Mouse (Mus musculus) Patski (cell line): Measurements from ENCODE around the gene Nr1d1. TPM values are rescaled to one million over a fixed set of nuclear protein-coding genes. Genes with fewer than 3 reads are reported as not detected.

Source experiments
- ATAC-seq: fragments of 100-300 bp; one replicate; pipeline ENCODE4 v1.8.0; 2021
- CTCF ChIA-PET: fragments of 350-600 bp; sonication (Branson Sonifier 250); formaldehyde crosslinking; loops from one replicate; lab custom pipeline; 2022; ENCODE audit warnings: inconsistent platforms; lab: Charles Lee
- POLR2A ChIA-PET: fragments of 350-600 bp; sonication (Branson Sonifier 250); formaldehyde crosslinking; loops from one replicate; lab custom pipeline; 2022; ENCODE audit warnings: antibody characterized with exemption, inconsistent platforms; lab: Charles Lee
- DNase-seq: peaks from one replicate; pipeline ENCODE4 v3.0.0-alpha.2; 2011; ENCODE audit warnings: low read depth, low spot score
- H3K27me3 ChIP-seq: fragments of 371-371 bp; one replicate; pipeline ENCODE4 v1.5.1; 2021
- CTCF ChIP-seq: fragments of 100-300 bp; IDR thresholded peaks from one replicate; pipeline ENCODE4 v1.5.1; 2021
- in situ Hi-C: fragments of 300-500 bp; cut with MboI; formaldehyde crosslinking; loops from 3 replicates; pipeline ENCODE4 v1.11.1; 2018; ENCODE audit warnings: low pct_unique_long_range_greater_than_20kb, mixed read lengths
- polyA plus RNA-seq: library from polyadenylated mRNA; unstranded; gene quantifications from one replicate; pipeline ENCODE4 v1.2.3, GENCODE M21; 2021

Gene Nr1d1
- polyA plus RNA-seq, 1 experiment from 2014 or later, result 37.2 TPM

DNA sequence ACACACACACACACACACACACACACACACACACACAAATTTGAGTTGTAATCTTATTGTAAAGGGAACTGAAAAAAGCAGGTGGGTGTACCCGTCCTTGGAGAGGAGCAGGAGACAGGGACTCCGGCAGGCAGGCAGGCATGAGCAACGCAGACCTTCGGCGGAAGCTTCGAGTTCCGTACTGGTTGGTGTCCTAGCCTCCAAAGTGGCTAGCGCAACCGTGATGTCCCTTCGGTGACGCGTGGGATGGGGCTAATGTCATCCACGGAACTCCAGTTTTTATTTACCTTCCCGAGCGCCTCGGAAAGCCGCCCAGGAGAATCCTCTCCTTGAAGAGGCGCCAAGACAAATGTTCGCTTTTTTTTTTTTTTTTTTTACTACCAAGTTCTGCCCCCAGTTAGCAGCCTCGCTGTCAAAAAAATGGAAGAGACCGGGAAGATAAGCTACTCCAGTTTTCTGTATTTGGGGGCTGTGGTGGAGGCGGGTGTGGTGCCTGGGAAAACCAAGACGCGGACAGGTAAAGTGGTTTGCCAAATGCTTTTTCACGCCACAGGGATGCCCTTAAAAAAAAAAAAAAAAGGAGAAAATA is 14.2 kb upstream of the Nr1d1 start:
- ATAC-seq, result no peak
- no peaks in the 10 kb centered on the region for H3K27me3 ChIP-seq
- no peak for DNase-seq
- no peak for TF ChIP-seq CTCF
- POLR2A ChIA-PET, result interaction anchor here (0.6 to 6.9 kb wide), 7 partner anchors 15 to 151 kb away, joined by 3 to 48 read pairs (median 4); partner anchors contain the start of genes Casc3 and Nr1d1
- CTCF ChIA-PET, result interaction anchor here (0.8 to 5.3 kb wide), 10 partner anchors 14 to 89 kb away, joined by 3 to 74 read pairs (median 6); partner anchors contain the start of genes Csf3 and Nr1d1
- in situ Hi-C loops, result loop anchor here (5.0 kb wide), 1 partner anchor 87 kb away; the partner anchor contains the start of gene Csf3

DNA sequence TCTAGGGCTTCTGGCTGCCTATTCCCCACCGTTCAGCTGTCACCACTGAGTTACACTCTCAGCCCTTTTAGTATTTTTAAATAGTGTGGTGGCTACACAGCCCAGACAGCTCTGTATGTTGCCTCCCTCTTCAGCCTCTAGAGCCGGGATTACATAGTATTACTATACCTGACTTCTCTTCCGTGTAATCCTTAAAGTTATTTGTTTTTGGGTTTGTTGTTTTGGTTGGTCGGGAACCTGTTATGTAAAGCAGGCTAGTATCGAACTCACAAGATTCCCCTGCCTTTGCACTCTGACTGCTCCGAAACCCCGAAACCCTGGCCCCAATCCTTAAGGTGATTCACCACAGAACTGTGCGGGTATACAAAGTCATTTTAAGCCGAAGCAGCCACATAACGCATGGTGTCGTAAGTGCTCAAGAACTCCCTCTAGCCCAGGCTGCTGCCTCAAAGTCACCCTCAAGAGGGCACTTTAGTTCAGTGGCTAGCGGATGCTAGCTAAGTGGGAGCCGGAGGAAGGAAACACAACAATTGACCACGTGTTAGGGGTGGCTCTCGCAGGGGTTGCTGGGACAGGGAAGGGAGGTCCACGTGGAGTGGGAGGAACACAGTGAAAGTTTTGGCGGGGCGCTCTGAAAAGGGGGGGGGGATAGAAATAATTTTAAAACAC is 13.6 kb upstream of the Nr1d1 start:
- peak; percentile 92 for TF ChIP-seq CTCF
- peak; percentile 59 for ATAC-seq
- no peaks in the 10 kb centered on the region for H3K27me3 ChIP-seq
- POLR2A ChIA-PET, result interaction anchor here (0.7 to 6.9 kb wide), 5 partner anchors 15 to 151 kb away, joined by 3 to 48 read pairs (median 5); partner anchors contain the start of genes Nr1d1 and Rapgefl1
- no peak for DNase-seq
- in situ Hi-C loops, result loop anchor here (5.0 kb wide), 1 partner anchor 86 kb away; the partner anchor contains the start of gene Csf3
- CTCF ChIA-PET, result interaction anchor here (0.8 to 5.3 kb wide), 13 partner anchors 14 to 117 kb away, joined by 3 to 74 read pairs (median 5); partner anchors contain the start of genes Csf3 and Nr1d1

DNA sequence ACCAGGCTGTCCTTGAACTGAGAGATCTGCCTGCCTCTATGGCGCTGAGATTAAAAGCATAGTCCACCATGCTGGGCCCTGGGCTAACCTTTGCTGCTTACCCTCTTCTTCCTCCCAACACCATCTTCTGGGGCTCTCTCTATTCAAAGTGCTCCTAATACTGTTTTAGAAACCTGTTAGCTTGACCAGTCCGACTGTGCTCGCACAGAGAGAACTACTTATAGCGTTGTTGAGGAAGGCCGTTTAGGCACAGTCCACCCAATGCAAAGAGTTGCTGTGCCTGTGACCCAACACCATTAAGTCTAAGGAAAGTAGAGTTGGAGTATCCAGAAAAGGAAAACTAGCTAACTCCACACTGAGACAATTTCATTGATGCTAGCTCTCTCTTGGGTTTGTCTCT is 13.0 kb upstream of the Nr1d1 start:
- DNase-seq (no peak), ATAC-seq (no peak)
- ChIA-PET POLR2A (interaction anchor here (0.8 to 6.9 kb wide), 3 partner anchors 15 to 49 kb away, joined by 3 to 48 read pairs (median 4); partner anchors contain the start of genes Nr1d1 and Rapgefl1), CTCF (interaction anchor here (0.8 to 5.3 kb wide), 12 partner anchors 13 to 118 kb away, joined by 3 to 74 read pairs (median 6); partner anchors contain the start of genes Csf3 and Nr1d1)
- in situ Hi-C loops, result loop anchor here (5.0 kb wide), 1 partner anchor 86 kb away; the partner anchor contains the start of gene Csf3
- no peak for TF ChIP-seq CTCF
- H3K27me3 ChIP-seq, result no peaks in the 10 kb centered on the region

DNA sequence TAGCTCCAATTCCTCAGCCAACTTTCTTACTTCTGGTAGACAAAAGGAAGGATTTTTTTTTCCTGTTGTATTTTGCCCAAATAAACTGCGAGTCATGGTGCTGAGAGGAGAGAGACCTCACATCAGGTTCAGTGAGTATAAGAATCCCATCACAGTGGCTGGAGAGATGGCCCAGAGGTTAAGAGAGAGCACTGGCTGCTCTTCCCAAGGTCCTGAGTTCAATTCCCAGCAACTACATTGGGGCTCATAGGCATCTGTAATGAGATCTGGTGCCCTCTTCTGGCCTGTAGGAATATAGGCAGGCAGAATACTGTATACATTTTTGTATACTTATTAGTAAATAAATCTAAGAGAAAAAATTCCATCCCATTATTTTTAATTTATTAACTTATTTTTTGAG is 12.6 kb upstream of the Nr1d1 start:
- in situ Hi-C loops, result loop anchor here (5.0 kb wide), 1 partner anchor 85 kb away; the partner anchor contains the start of gene Csf3

DNA sequence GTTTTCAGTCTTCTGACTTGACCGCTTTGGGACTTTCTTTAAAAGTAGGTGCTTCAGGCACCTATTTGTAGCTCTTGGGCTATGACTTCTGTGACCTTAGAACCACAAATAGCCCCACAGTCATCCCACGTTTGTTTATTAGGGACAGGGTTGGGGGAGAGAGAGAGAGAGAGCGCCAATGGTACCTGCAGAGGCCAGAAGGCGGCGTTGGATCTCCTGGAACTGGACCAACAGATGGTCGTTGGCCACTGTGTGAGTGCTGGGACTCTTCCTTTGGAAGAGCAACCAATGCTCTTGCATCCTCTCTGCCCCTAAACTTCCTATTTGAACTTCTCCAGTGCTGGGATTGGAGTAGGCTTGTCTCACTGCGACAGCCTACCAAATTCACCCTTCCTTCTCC is 12.1 kb upstream of the Nr1d1 start:
- H3K27me3 ChIP-seq, result no peaks in the 10 kb centered on the region
- in situ Hi-C loops, result loop anchor here (5.0 kb wide), 1 partner anchor 85 kb away; the partner anchor contains the start of gene Csf3
- CTCF ChIA-PET, result interaction anchor here (0.6 to 5.3 kb wide), 30 partner anchors 10 to 121 kb away, joined by 3 to 74 read pairs (median 4); partner anchors contain the start of genes Csf3 and Nr1d1
- DNase-seq (no peak), ATAC-seq (no peak)
- TF ChIP-seq CTCF, result no peak
- POLR2A ChIA-PET, result interaction anchor here (0.7 to 6.9 kb wide), 4 partner anchors 14 to 105 kb away, joined by 3 to 48 read pairs (median 7); partner anchors contain the start of genes Nr1d1 and Psmd3

More for the DNA sequence above, 12.6 kb upstream of the Nr1d1 start:
- no peak for ATAC-seq
- ChIA-PET POLR2A (interaction anchor here (0.7 to 6.9 kb wide), 5 partner anchors 14 to 82 kb away, joined by 3 to 48 read pairs (median 4); partner anchors contain the start of genes Nr1d1 and Rapgefl1), CTCF (interaction anchor here (0.8 to 5.3 kb wide), 25 partner anchors 9 to 121 kb away, joined by 3 to 74 read pairs (median 6); partner anchors contain the start of genes Csf3 and Nr1d1)
- no peaks in the 10 kb centered on the region for H3K27me3 ChIP-seq
- TF ChIP-seq CTCF, result peak; percentile 67
- no peak for DNase-seq

DNA sequence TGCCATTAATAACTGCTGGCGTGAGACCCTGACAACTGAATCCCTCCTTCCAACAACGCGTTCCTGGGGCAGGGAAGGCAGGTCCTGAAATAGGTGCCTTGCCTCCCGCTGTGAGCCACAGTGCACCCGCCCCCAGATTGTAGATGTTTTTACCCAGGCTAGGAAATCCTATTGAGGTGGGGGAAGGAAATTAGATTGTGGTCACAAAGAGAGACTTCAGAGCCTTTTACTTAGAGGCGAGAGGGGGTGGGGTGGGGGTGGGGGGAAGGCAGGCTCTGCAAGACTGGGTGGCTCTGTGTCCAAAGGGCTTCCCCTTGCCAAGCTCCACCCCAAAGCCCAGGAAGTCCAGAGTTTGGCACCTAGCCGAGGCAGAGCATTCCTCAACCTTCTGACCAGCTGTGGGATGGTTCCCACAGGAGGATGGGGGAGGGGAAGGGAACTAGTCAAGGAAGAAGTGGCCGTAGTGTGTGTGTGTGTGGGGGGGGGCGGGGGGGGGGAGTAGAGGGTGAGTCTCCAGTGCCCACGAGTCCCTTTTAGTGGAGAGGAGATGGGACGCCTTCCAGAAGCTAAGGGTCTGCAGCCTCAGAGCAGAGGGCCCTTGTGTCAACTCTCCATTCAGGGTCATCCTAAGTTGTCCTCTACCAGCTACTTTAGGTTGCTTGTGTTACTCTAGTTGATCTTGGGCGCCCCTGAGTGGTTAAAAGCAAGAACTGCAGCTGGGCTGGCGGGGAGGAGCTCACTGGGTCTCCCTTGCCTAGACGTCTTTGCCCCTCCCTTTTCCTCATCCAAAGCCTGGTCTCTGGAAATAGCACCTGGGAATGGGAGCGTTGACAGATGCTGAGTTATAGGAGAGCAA is 11.5 kb upstream of the Nr1d1 start:
- POLR2A ChIA-PET, result interaction anchor here (0.6 to 6.9 kb wide), 7 partner anchors 10 to 104 kb away, joined by 3 to 48 read pairs (median 5); partner anchors contain the start of genes Csf3, Nr1d1 and Psmd3
- in situ Hi-C loops, result loop anchor here (5.0 kb wide), 1 partner anchor 84 kb away; the partner anchor contains the start of gene Csf3
- TF ChIP-seq CTCF, result peak; percentile 94
- ATAC-seq, result peak; percentile 32
- peak; percentile 98 for DNase-seq
- CTCF ChIA-PET, result interaction anchor here (0.6 to 5.3 kb wide), 29 partner anchors 10 to 122 kb away, joined by 3 to 74 read pairs (median 4); partner anchors contain the start of genes Csf3 and Nr1d1
- H3K27me3 ChIP-seq, result no peaks in the 10 kb centered on the region

DNA sequence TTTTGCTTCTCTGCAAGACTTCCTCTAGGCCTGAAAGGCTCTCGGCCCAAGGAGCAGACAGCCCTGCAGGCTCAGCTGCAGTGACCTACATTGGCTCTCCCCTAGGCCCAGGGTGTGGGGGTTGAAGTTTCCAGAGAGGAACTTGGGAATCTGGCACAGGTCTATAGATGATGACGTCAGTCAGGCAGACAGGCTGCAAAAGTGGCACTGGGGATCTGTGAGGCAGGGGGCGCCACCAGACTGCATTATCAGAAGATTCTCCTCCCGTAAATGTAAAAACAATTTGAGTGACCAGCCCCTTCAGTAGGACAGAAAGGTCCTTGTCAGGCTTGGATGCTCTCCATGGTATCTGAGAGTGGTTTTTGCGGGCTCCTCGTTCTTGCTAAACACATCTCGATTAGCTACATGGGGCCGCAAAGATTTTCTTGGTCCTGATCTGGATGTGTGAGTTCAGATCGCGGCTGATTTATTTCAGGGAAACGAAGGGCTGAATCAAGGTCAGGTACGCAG is 10.7 kb upstream of the Nr1d1 start:
- peak; percentile 82 for TF ChIP-seq CTCF
- in situ Hi-C loops, result loop anchor here (5.0 kb wide), 1 partner anchor 84 kb away; the partner anchor contains the start of gene Csf3
- no peaks in the 10 kb centered on the region for H3K27me3 ChIP-seq
- DNase-seq (no peak), ATAC-seq (no peak)
- ChIA-PET CTCF (interaction anchor here (1.3 to 5.3 kb wide), 13 partner anchors 11 to 100 kb away, joined by 3 to 74 read pairs (median 13); partner anchors contain the start of genes Csf3 and Nr1d1), POLR2A (interaction anchor here (1.2 to 6.9 kb wide), 4 partner anchors 12 to 85 kb away, joined by 3 to 48 read pairs (median 8); partner anchors contain the start of genes Csf3 and Nr1d1)

DNA sequence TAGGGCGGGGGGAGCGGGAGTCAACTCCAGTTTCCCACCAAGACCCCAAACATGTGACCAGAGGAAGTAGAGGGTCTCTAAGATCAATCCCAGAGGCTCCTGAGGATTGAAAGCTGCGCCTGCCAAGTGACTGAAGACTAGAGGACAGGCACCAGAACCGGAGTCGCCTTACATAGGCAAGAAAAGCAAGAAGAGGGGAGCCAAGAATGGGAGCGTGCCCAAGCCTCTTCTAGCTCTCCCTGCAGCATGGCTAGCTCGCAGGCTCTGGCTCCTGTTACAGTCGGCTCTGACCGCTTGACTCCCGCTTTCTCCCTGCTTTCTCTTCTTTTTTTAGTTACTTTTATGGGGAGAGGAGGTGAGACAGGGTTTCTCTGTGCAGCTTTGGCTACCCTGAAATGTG is 10.1 kb upstream of the Nr1d1 start:
- ATAC-seq, result no peak
- DNase-seq, result no peak
- in situ Hi-C loops, result loop anchor here (5.0 kb wide), 1 partner anchor 83 kb away; the partner anchor contains the start of gene Csf3
- no peaks in the 10 kb centered on the region for H3K27me3 ChIP-seq
- POLR2A ChIA-PET, result interaction anchor here (1.2 to 6.9 kb wide), 2 partner anchors 12 to 41 kb away, joined by 3 to 48 read pairs; partner anchors contain the start of gene Nr1d1
- CTCF ChIA-PET, result interaction anchor here (1.3 to 5.3 kb wide), 6 partner anchors 10 to 74 kb away, joined by 4 to 74 read pairs (median 26); partner anchors contain the start of gene Nr1d1
- no peak for TF ChIP-seq CTCF
